Mouse (Mus musculus): Measurements from ENCODE around the gene Kirrel3.

GRCm38 (mm10) chr9:35057631-35058030 is 571.9 kb downstream of the Kirrel3 start:
- TF ChIP-seq FLI1 (IDR thresholded peaks at IDR 0.05; ENCODE audit: low read length): no peak
- no peak for TF ChIP-seq GATA1 (IDR thresholded peaks at IDR 0.05; ENCODE audit: borderline replicate concordance, low read length)

Measured in megakaryocyte, embryonic 14.5 days (primary cell).